Mouse (Mus musculus) intestine, postnatal 0 days (tissue): ENCODE measurements around the gene Chat. TPM values are rescaled to one million over a fixed set of nuclear protein-coding genes. Genes with fewer than 3 reads are reported as not detected.
A peak's percentile ranks its signal among the peaks of the same experiment; 100 is the strongest.

Source experiments
- ATAC-seq: fragments of 200-750 bp; cut with Nextera tagmentation; 2 replicates; pipeline ENCODE4 v1.8.0; 2017; ENCODE audit warnings: mild to moderate bottlenecking, moderate TSS enrichment, moderate library complexity
- H3K27ac ChIP-seq: fragments of 300-500 bp; sonication (generic); 2 replicates; pipeline ENCODE4 v1.5.1; 2014; ENCODE audit warnings: mild to moderate bottlenecking, low read depth, low read length, moderate library complexity
- H3K27me3 ChIP-seq: fragments of 300-500 bp; sonication (generic); replicated peaks from 2 replicates; pipeline ENCODE4 v1.6.1; 2014; ENCODE audit warnings: low read length, mixed read lengths; ENCODE audit not compliant: control insufficient read depth, insufficient read depth
- H3K36me3 ChIP-seq: fragments of 300-500 bp; sonication (generic); 2 replicates; pipeline ENCODE4 v1.6.1; 2014; ENCODE audit warnings: mild to moderate bottlenecking, moderate library complexity; ENCODE audit not compliant: control insufficient read depth, insufficient read depth
- H3K4me1 ChIP-seq: fragments of 300-500 bp; sonication (generic); replicated peaks from 2 replicates; pipeline ENCODE4 v1.6.1; 2014; ENCODE audit warnings: antibody characterized with exemption, low read length, mixed read lengths; ENCODE audit not compliant: control insufficient read depth, insufficient read depth
- H3K4me2 ChIP-seq: fragments of 300-500 bp; sonication (generic); replicated peaks from 2 replicates; pipeline ENCODE4 v1.6.1; 2014; ENCODE audit warnings: low read depth, mild to moderate bottlenecking, moderate library complexity
- H3K4me3 ChIP-seq: fragments of 300-500 bp; sonication (generic); 2 replicates; pipeline ENCODE4 v1.5.1; 2014; ENCODE audit warnings: low read depth, low read length
- H3K9ac ChIP-seq: fragments of 300-500 bp; sonication (generic); 2 replicates; pipeline ENCODE4 v1.6.1; 2014; ENCODE audit warnings: mild to moderate bottlenecking, low read depth, low read length
- H3K9me3 ChIP-seq: fragments of 300-500 bp; sonication (generic); 2 replicates; pipeline ENCODE4 v1.6.1; 2016; ENCODE audit warnings: mixed run types; ENCODE audit not compliant: control insufficient read depth
- CTCF ChIP-seq: sonication (generic); IDR thresholded peaks from 2 replicates; pipeline ENCODE4 v1.5.1; 2016; ENCODE audit warnings: low read depth, mild to moderate bottlenecking, control low read depth, antibody characterized with exemption, moderate library complexity
- WGBS: fragments of 180-500 bp; shearing (Covaris S2); extraction: QIAGEN DNeasy Blood & Tissue Kit; methylation state at CpG from one replicate; pipeline ENCODE4 v1.1.7; 2014; 5-methylcytosine and 5-hydroxymethylcytosine counted together
- polyA plus RNA-seq: library from polyadenylated mRNA; unstranded; fragments of >200 nt; fragmentation: Nextera tagmentation; extraction: Ambion mirVana; gene quantifications from 2 replicates; pipeline ENCODE4 v1.2.1, GENCODE M21; 2015

Gene Chat
- polyA plus RNA-seq, 1 experiment from 2014 or later: 0.64 TPM

DNA sequence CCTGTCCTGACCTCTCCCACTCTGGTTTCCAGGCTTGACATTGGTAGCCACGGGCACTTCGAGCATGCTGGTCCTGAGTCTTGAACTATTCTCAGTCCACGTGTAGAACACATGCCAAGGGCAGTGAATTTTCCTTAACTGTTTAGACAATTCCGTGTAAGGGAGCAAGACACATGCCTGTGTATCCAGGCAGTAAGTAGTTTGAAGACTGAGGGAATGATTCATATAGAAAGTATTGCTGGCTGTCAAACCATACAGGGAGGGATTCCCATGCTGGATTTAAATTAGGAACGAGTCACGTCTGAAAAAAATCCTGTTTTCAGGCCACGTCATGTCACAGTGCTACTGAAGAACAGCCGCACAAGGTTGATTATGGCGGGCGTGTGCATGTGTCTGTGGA lies 40.5 kb upstream of the Chat start:
- no peak for ATAC-seq
- H3K9ac ChIP-seq: no peak overlapping the region
- no peaks in the 10 kb centered on the region for H3K4me1 ChIP-seq
- no peaks in the 10 kb centered on the region for H3K9me3 ChIP-seq
- 88% methylated on average over 10 of the region's 10 CpGs for WGBS
- no peak overlapping the region for H3K4me2 ChIP-seq
- no peaks in the 10 kb centered on the region for H3K27me3 ChIP-seq
- no peaks in the 10 kb centered on the region for H3K36me3 ChIP-seq
- no peak overlapping the region for H3K4me3 ChIP-seq
- TF ChIP-seq CTCF: no peak
- H3K27ac ChIP-seq: no peak overlapping the region

DNA sequence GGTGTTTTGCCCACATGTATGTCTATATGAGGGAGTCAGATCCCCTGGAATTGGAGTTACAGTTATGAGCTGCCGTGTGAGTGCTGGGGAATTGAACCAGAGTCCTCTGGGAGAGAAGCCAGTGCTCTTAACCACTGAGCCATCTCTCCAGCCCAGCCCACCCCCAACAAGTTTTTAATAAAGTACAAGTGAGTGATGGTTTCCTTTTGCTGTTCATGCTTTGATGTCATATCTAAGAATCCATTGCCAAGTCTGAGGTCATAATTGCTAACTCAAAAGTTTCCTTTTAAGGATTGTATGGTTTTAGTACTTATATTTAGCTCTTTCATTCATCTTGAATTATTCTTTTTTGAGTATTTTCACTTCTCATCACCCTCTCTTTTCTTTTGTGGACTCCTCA lies 38.1 kb upstream of the Chat start:
- 80% methylated on average over 1 of the region's 1 CpGs for WGBS
- no peak overlapping the region for H3K9ac ChIP-seq
- no peaks in the 10 kb centered on the region for H3K36me3 ChIP-seq

GRCm38 (mm10) chr14:32502764-32503688 lies 37.2 kb upstream of the Chat start:
- Histone ChIP-seq H3K4me2 (no peak overlapping the region), H3K36me3 (no peaks in the 10 kb centered on the region), H3K4me3 (no peak overlapping the region), H3K9ac (no peak overlapping the region), H3K9me3 (no peaks in the 10 kb centered on the region), H3K27me3 (no peaks in the 10 kb centered on the region), H3K27ac (no peak overlapping the region), H3K4me1 (no peaks in the 10 kb centered on the region)
- 75% methylated on average over 9 of the region's 9 CpGs for WGBS
- no peak for ATAC-seq
- no peak for TF ChIP-seq CTCF

More for the DNA sequence above, 38.1 kb upstream of the Chat start:
- Histone ChIP-seq H3K27me3 (no peaks in the 10 kb centered on the region), H3K4me1 (no peaks in the 10 kb centered on the region), H3K4me2 (no peak overlapping the region), H3K4me3 (no peak overlapping the region), H3K9me3 (no peaks in the 10 kb centered on the region), H3K27ac (no peak overlapping the region)
- no peak for ATAC-seq
- no peak for TF ChIP-seq CTCF

DNA sequence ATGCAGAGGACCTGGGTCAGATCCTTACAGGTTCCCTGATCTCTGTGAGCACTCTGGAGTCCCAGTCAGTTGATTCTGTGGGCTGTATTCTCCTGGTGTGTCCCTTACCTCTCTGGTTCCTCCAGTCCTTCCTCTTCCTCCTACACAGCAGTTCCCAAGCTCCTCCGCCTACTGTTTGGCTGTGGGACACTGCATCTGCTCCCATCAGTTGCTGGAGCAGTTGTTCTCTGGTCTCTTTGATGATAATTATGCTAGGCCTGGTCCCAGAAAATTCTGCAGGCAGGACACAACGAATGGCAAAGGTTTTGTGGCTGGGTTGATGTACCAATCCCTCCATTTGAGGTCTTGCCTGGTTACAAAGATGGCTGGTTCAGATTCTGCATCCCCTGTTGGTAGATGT lies 35.5 kb upstream of the Chat start:
- Histone ChIP-seq H3K27me3 (no peaks in the 10 kb centered on the region), H3K9me3 (no peaks in the 10 kb centered on the region)
- no peak for ATAC-seq

GRCm38 (mm10) chr14:32496115-32496850 lies 30.5 kb upstream of the Chat start:
- Histone ChIP-seq H3K9ac (no peak overlapping the region), H3K27me3 (0 out of 2 replicates have a peak, but pooled peaks cover 4% of the 10 kb centered on the region), H3K9me3 (no peaks in the 10 kb centered on the region), H3K36me3 (no peaks in the 10 kb centered on the region), H3K4me3 (no peak overlapping the region), H3K4me1 (no peaks in the 10 kb centered on the region), H3K27ac (no peak overlapping the region), H3K4me2 (no peak overlapping the region)
- no peak for ATAC-seq
- no peak for TF ChIP-seq CTCF
- 57% methylated on average over 8 of the region's 8 CpGs for WGBS

More for the DNA sequence above, 35.5 kb upstream of the Chat start:
- no peak for TF ChIP-seq CTCF
- no peak overlapping the region for H3K4me2 ChIP-seq
- 70% methylated on average over 2 of the region's 2 CpGs for WGBS
- no peaks in the 10 kb centered on the region for H3K36me3 ChIP-seq
- H3K27ac ChIP-seq: no peak overlapping the region
- H3K4me1 ChIP-seq: no peaks in the 10 kb centered on the region
- no peak overlapping the region for H3K9ac ChIP-seq
- no peak overlapping the region for H3K4me3 ChIP-seq

GRCm38 (mm10) chr14:32492521-32492920 lies 26.7 kb upstream of the Chat start:
- no peak for TF ChIP-seq CTCF
- Histone ChIP-seq H3K27me3 (0 out of 2 replicates have a peak, but pooled peaks cover 4% of the 10 kb centered on the region), H3K36me3 (no peaks in the 10 kb centered on the region), H3K27ac (no peak overlapping the region), H3K4me3 (0 out of 2 replicates have a peak overlapping the region, but pooled peaks have one; percentile 7), H3K9ac (no peak overlapping the region), H3K9me3 (no peaks in the 10 kb centered on the region), H3K4me1 (no peaks in the 10 kb centered on the region), H3K4me2 (peak overlapping the region; percentile 47)
- no peak for ATAC-seq
- WGBS: 4% methylated on average over 13 of the region's 13 CpGs
